Mouse (Mus musculus) limb, embryonic 12.5 days (tissue): ENCODE measurements around the gene Exoc4. TPM values are rescaled to one million over a fixed set of nuclear protein-coding genes. Genes with fewer than 3 reads are reported as not detected.

Experiments used
- ATAC-seq: fragments of 200-750 bp; cut with Nextera tagmentation; 2 replicates; pipeline ENCODE4 v1.8.0; 2017; ENCODE audit warnings: low read depth, moderate TSS enrichment; ENCODE audit not compliant: insufficient number of reproducible peaks, insufficient read depth, low FRiP score, low TSS enrichment
- H3K27ac ChIP-seq: fragments of 300-500 bp; sonication (generic); 2 replicates; pipeline ENCODE4 v1.5.1; 2016; ENCODE audit warnings: mild to moderate bottlenecking, moderate library complexity
- H3K27me3 ChIP-seq: fragments of 300-500 bp; sonication (generic); 2 replicates; pipeline ENCODE4 v1.6.1; 2016; ENCODE audit warnings: mild to moderate bottlenecking, moderate library complexity
- H3K36me3 ChIP-seq: fragments of 300-500 bp; sonication (generic); 2 replicates; pipeline ENCODE4 v1.6.1; 2016; ENCODE audit warnings: mild to moderate bottlenecking, moderate library complexity
- H3K4me1 ChIP-seq: fragments of 300-500 bp; sonication (generic); replicated peaks from 2 replicates; pipeline ENCODE4 v1.6.1; 2016
- H3K4me2 ChIP-seq: fragments of 300-500 bp; sonication (generic); 2 replicates; pipeline ENCODE4 v1.6.1; 2016; ENCODE audit warnings: mild to moderate bottlenecking, moderate library complexity
- H3K4me3 ChIP-seq: fragments of 300-500 bp; sonication (generic); replicated peaks from 2 replicates; pipeline ENCODE4 v1.5.1; 2016; ENCODE audit warnings: mild to moderate bottlenecking
- H3K9ac ChIP-seq: fragments of 300-500 bp; sonication (generic); replicated peaks from 2 replicates; pipeline ENCODE4 v1.6.1; 2016; ENCODE audit warnings: mild to moderate bottlenecking, moderate library complexity
- H3K9me3 ChIP-seq: fragments of 300-500 bp; sonication (generic); 2 replicates; pipeline ENCODE4 v1.6.1; 2016; ENCODE audit warnings: mild to moderate bottlenecking, moderate library complexity
- WGBS: fragments of 180-500 bp; shearing (Covaris S2); methylation state at CpG from one replicate; pipeline ENCODE4 v1.1.7; 2016; 5-methylcytosine and 5-hydroxymethylcytosine counted together
- polyA plus RNA-seq: library from polyadenylated mRNA; unstranded; fragments of >200 nt; fragmentation: Nextera tagmentation; extraction: Ambion mirVana; gene quantifications from 2 replicates; pipeline ENCODE4 v1.2.1, GENCODE M21; 2016

Exoc4 gene
- polyA plus RNA-seq, 1 experiment from 2014 or later, result 39.2 TPM

GRCm38 (mm10) chr6:33982709-33983108 is 733.8 kb downstream of the Exoc4 start:
- Histone ChIP-seq H3K27ac (no peak overlapping the region), H3K4me1 (peaks cover 21% of the 10 kb centered on the region), H3K9ac (no peak overlapping the region), H3K36me3 (no peaks in the 10 kb centered on the region), H3K4me2 (no peak overlapping the region), H3K27me3 (no peaks in the 10 kb centered on the region), H3K9me3 (no peaks in the 10 kb centered on the region), H3K4me3 (no peak overlapping the region)
- 88% methylated on average over 9 of the region's 9 CpGs for WGBS
- no peak for ATAC-seq

- no peaks in the 10 kb centered on the region for H3K9me3 ChIP-seq
- H3K36me3 ChIP-seq, result no peaks in the 10 kb centered on the region
- H3K27ac ChIP-seq, result no peak overlapping the region
- 85% methylated on average over 5 of the region's 5 CpGs for WGBS
- no peak overlapping the region for H3K4me2 ChIP-seq
- no peaks in the 10 kb centered on the region for H3K27me3 ChIP-seq
- no peak overlapping the region for H3K9ac ChIP-seq
- no peak for ATAC-seq
- H3K4me1 ChIP-seq, result no peaks in the 10 kb centered on the region
- H3K4me3 ChIP-seq, result no peak overlapping the region
Observed at GRCm38 (mm10) chr6:33987132-33987531, 738.2 kb downstream of the Exoc4 start.

GRCm38 (mm10) chr6:33992213-33993034 is 743.5 kb downstream of the Exoc4 start:
- 42% methylated on average over 24 of the region's 24 CpGs for WGBS
- no peak overlapping the region for H3K4me2 ChIP-seq
- H3K27ac ChIP-seq, result no peak overlapping the region
- 0 out of 2 replicates have a peak, but pooled peaks cover 3% of the 10 kb centered on the region for H3K27me3 ChIP-seq
- H3K4me3 ChIP-seq, result no peak overlapping the region
- H3K9ac ChIP-seq, result no peak overlapping the region
- no peaks in the 10 kb centered on the region for H3K4me1 ChIP-seq
- ATAC-seq, result no peak
- H3K36me3 ChIP-seq, result no peaks in the 10 kb centered on the region
- no peaks in the 10 kb centered on the region for H3K9me3 ChIP-seq

GRCm38 (mm10) chr6:33993842-33994241 is 745.0 kb downstream of the Exoc4 start:
- no peak overlapping the region for H3K4me3 ChIP-seq
- 72% methylated on average over 6 of the region's 6 CpGs for WGBS
- no peak overlapping the region for H3K4me2 ChIP-seq
- no peak overlapping the region for H3K27ac ChIP-seq
- 0 out of 2 replicates have a peak, but pooled peaks cover 3% of the 10 kb centered on the region for H3K27me3 ChIP-seq
- H3K9me3 ChIP-seq, result no peaks in the 10 kb centered on the region
- H3K9ac ChIP-seq, result no peak overlapping the region
- no peak for ATAC-seq
- H3K36me3 ChIP-seq, result no peaks in the 10 kb centered on the region
- no peaks in the 10 kb centered on the region for H3K4me1 ChIP-seq

GRCm38 (mm10) chr6:33998590-33998989 is 749.7 kb downstream of the Exoc4 start:
- Histone ChIP-seq H3K9ac (no peak overlapping the region), H3K4me2 (no peak overlapping the region)
- WGBS, result 41% methylated on average over 4 of the region's 4 CpGs

GRCm38 (mm10) chr6:33999530-33999929 is 750.6 kb downstream of the Exoc4 start:
- WGBS, result 26% methylated on average over 7 of the region's 7 CpGs
- Histone ChIP-seq H3K27ac (no peak overlapping the region), H3K4me3 (no peak overlapping the region), H3K9me3 (no peaks in the 10 kb centered on the region), H3K4me2 (no peak overlapping the region), H3K9ac (no peak overlapping the region), H3K27me3 (no peaks in the 10 kb centered on the region), H3K4me1 (no peaks in the 10 kb centered on the region), H3K36me3 (no peaks in the 10 kb centered on the region)
- ATAC-seq, result no peak

More at GRCm38 (mm10) chr6:33998590-33998989, 749.7 kb downstream of the Exoc4 start:
- Histone ChIP-seq H3K9me3 (no peaks in the 10 kb centered on the region), H3K4me1 (no peaks in the 10 kb centered on the region), H3K36me3 (no peaks in the 10 kb centered on the region), H3K27ac (no peak overlapping the region), H3K27me3 (no peaks in the 10 kb centered on the region), H3K4me3 (no peak overlapping the region)
- ATAC-seq, result no peak

- Histone ChIP-seq H3K4me2 (no peak overlapping the region), H3K9me3 (no peaks in the 10 kb centered on the region), H3K27me3 (no peaks in the 10 kb centered on the region), H3K36me3 (no peaks in the 10 kb centered on the region), H3K27ac (no peak overlapping the region), H3K4me3 (no peak overlapping the region), H3K4me1 (no peaks in the 10 kb centered on the region), H3K9ac (no peak overlapping the region)
- ATAC-seq, result no peak
- 92% methylated on average over 7 of the region's 7 CpGs for WGBS
Observed at GRCm38 (mm10) chr6:34000644-34001043, 751.8 kb downstream of the Exoc4 start.

- H3K9me3 ChIP-seq, result no peaks in the 10 kb centered on the region
- H3K4me2 ChIP-seq, result no peak overlapping the region
- H3K9ac ChIP-seq, result no peak overlapping the region
- no peak overlapping the region for H3K4me3 ChIP-seq
- WGBS, result 26% methylated on average over 1 of the region's 1 CpGs
- H3K4me1 ChIP-seq, result no peaks in the 10 kb centered on the region
- no peaks in the 10 kb centered on the region for H3K36me3 ChIP-seq
- no peak overlapping the region for H3K27ac ChIP-seq
- no peak for ATAC-seq
- H3K27me3 ChIP-seq, result no peaks in the 10 kb centered on the region
Observed at GRCm38 (mm10) chr6:34003033-34003432, 754.1 kb downstream of the Exoc4 start.

- WGBS, result 71% methylated on average over 6 of the region's 6 CpGs
Observed at GRCm38 (mm10) chr6:34013469-34013868, 764.6 kb downstream of the Exoc4 start.

More at GRCm38 (mm10) chr6:34013469-34013868, 764.6 kb downstream of the Exoc4 start:
- Histone ChIP-seq H3K36me3 (no peaks in the 10 kb centered on the region), H3K27ac (no peak overlapping the region), H3K9ac (no peak overlapping the region), H3K9me3 (no peaks in the 10 kb centered on the region), H3K4me2 (no peak overlapping the region), H3K4me3 (no peak overlapping the region), H3K4me1 (no peaks in the 10 kb centered on the region), H3K27me3 (no peaks in the 10 kb centered on the region)
- ATAC-seq, result no peak

Other genes with a start within 250 kb of the Exoc4 start
- gene Chchd3, start 188.8 kb upstream of the Exoc4 start, polyA plus RNA-seq, result 102 TPM in 2 replicates